Mouse (Mus musculus) gastrocnemius, postnatal 4 days (tissue): ENCODE measurements around the gene Cavin1. TPM values are rescaled to one million over a fixed set of nuclear protein-coding genes. Genes with fewer than 3 reads are reported as not detected.
A peak's percentile ranks its signal among the peaks of the same experiment; 100 is the strongest.

Source experiments
- DNase-seq, 2 experiments: peaks; one replicate each; pipeline ENCODE4 v3.0.0; 2021 to 2022; ENCODE audit warnings: low spot score in 2 of 2, mixed read lengths in 2 of 2
- total RNA-seq, 2 experiments: library from RNA; stranded (reverse); gene quantifications; 2 replicates each; pipeline ENCODE4 v1.2.3; 2021

Cavin1 gene
- total RNA-seq, 2 experiments from 2014 or later = 385 to 413 TPM

- peak in 1 of 2 experiments; percentile 74 for DNase-seq
Measured at GRCm38 (mm10) chr11:100959464-100959810, 11.2 kb downstream of the Cavin1 start.

DNA sequence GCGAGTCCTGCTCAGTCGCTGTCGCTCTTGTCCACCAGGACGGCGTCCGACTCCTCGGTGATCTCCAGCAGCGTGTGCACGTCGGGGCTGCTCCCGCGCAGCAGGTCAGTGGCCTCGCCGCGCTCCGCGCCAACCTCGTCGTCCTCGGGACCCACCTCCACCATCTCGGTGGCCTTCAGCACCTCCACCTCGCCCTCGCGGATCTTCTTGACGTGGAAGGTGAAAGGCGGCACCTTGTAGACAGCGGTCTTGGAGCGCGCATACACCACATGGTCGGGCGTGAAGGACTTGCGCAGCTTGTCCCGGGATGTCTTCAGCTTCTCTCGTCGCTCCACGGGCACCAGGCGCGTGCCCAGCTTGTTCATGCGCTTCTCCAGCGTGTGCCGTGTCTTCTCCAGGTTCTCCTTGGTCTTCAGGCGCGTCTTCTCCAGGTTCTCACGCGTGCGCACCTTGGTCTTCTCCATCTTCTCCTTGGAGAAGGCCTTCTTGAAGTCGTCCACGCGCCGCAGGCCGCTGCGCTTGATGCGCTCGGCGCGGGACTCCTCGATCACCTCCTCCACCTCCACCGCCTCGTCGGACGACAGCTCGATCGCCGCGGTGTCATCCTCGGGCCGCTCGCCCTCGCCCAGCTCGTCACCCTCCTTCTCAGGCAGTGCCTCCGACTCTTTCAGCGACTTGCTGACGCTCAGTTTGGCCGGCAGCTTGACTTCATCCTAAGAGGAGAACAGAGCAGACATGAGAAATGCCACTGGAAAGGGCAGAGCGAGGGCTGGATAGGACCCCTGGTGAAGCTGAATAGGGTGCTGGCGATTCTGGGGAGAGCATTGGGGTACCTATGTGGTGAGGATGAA, 11.8 kb downstream of the Cavin1 start:
- peak in 1 of 2 experiments; percentile 26 for DNase-seq

GRCm38 (mm10) chr11:100957915-100958469, 12.7 kb downstream of the Cavin1 start:
- no peak for DNase-seq

DNA sequence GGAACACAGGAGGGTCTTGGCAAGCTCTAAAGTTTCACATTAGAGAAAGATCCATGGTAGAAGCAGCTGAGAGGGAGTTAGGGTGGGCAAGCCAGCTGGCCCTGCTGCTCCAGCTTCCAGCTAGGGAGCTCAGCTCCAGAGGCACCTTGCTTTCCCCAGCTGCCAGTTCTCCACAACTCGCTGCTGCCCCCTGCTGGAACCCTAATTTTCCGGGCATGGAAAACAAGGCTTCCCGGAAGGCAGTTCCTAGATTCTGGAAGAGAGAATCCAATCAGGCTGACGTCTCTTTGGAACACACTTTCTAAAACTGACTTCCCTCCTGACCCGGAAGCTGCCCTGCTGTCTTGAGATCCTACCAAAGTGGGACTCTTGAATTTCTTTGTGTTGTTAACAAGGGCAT, 13.4 kb downstream of the Cavin1 start:
- DNase-seq = peak; percentile 88 to 91

DNA sequence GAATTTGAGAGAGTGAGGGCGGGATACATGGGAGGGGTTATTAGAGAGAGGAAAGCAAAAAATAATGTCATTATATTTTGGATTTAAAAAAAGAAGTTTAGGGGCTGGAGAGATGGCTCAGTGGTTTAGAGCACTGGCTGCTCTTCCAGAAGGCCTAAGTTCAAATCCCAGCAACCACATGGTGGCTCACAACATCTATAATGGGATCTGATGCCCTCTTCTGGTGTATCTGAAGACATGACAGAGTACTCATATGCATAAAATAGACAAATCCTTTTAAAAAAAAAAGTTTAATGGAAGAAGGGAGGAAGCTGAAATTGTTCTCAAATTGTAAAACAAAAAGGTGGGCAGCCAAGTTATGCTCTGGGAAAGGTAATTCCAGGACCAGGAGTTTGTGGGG, 21.1 kb downstream of the Cavin1 start:
- no peak for DNase-seq

DNA sequence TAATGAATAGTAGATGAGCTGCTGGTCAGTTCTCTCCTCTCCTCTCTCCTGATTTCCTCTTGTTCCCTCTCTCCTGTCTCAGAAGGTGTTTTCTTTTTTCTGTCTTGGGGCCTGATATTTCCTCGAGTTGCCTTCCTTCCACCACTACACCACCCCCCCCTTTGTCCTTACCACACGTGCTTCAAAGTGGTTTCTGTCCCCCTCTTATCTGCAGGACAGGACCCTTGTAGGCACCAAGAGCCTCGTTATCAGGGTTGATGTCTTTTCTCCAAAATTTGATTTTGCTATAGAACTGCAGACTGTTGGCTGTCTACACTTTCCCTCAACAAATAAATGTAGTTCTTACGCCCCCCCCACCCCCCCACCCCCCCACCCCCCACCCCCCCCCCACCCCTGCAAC, 22.4 kb downstream of the Cavin1 start:
- no peak for DNase-seq

GRCm38 (mm10) chr11:100947548-100947947, 23.1 kb downstream of the Cavin1 start:
- DNase-seq = no peak

GRCm38 (mm10) chr11:100946862-100947261, 23.8 kb downstream of the Cavin1 start:
- DNase-seq = no peak

DNA sequence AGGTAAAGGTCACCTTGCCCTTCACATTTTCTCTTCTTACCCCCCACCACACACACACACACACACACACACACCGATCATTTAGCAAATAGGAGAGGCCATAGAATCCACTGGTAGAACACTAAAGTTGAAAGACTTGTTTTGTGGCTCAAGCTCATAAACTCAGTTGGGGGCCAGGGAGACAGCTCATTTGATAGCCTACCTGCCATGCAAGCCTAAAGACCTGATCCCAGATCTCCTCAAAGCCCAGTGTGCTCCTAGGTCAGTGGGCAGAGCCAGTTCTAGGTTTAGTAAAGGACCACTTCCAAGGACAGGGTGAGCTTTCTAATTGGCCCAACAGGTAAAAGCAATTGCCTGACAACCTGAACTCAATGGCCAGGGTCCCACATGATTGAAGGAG, 28.3 kb downstream of the Cavin1 start:
- DNase-seq = no peak

DNA sequence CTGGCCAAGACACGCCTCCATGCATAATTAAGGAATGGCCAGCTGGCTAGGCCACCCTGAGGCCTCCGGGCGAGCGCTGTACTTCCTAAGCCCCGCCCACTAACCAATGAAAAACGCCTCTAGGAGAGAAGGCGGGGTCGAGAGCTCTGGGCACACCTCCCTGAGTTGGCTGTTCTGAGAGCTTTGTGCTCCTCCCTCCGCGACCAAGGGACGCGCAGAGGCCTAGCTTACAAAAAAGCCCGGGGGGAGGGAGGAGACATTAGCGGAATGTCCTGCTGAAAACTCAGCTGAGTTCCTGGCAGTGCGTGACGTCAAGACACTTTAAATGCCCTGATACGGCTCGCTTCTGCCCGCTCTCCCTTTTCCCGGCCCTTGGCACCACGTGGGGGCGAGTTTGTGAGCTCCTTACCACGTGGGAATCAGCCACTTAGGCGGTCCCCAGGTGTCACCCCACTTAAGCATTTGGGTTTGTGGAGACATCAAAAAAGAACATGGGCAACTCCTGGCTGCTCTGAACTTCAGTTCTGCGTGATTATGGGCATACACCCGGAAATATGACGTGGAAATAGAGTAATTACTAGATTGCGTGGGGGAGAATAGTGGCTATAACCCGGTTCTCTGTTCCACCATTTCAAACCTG, 31.1 kb downstream of the Cavin1 start, which contains the start of gene Stat3:
Gene Stat3, minus strand, starts transcription at position 29 of the 640 bp plus-strand sequence.
- peak; percentile 98 to 100 for DNase-seq

- no peak for DNase-seq
Measured at GRCm38 (mm10) chr11:100938711-100939511, 31.8 kb downstream of the Cavin1 start.

GRCm38 (mm10) chr11:100938112-100938511, 32.6 kb downstream of the Cavin1 start:
- no peak for DNase-seq

DNA sequence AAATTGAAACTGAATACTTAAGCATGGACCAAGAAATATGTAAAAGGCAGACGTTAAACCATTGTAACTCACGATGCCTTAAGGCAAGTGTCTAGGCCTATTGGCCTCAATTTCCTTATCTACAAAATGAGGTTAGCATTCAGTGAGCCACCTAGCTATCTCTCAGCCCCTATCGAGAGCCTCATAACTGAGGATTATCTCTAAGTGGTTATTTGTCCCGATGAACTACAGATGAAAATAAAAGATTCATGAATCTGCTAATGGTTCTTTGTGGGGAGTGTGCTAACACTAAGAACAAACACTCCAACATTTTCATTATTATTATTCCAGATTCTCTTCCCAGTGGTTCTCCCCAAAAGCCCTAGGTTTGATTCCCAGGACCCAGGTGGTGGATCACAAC, 33.4 kb downstream of the Cavin1 start:
- no peak for DNase-seq

DNA sequence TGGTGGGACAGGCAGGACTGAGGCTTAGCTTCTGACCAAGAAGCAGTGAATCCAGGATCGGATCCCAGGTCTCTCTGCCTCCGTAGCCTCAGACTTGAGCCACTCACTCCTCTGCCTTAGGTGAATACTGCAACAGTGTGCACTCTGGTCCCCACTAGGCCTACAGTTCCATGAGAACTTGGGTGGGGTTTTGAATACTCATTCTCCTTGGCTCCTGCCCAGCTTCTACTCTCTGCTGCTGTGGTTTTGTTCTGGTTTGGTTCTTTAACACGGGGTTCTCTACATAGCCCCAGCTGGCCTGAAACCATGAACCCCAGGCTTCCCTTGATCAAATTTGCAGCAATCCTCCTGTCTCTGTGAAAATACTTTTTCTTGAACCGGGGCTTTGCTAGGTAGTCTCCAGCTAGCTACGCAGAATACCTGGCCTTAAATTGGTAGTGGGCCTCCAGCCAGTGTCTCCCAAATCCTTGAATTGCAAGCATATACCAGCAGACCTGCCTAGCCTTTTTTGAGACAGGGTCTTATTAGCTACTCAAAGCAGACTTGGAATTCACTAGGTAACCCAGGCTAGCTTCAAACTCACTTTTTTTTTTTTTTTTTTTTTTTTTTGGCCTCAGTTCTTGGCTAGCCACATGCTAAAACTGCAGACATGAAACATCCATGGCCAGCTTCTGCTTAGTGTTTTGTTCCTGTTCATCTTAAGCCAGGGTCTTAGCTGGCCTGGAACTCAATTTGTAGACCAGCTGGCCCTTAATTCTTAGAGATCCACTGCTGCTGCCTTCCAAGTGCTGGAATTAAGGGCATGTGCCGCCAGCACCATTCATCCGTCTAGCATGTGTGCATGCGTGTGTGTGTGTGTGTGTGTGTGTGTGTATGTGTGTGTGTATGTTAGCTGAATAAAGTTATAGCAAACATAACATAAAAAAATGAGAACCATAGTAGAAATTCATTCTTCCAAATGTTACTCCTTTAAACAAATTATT, 35.0 kb downstream of the Cavin1 start:
- no peak for DNase-seq

DNA sequence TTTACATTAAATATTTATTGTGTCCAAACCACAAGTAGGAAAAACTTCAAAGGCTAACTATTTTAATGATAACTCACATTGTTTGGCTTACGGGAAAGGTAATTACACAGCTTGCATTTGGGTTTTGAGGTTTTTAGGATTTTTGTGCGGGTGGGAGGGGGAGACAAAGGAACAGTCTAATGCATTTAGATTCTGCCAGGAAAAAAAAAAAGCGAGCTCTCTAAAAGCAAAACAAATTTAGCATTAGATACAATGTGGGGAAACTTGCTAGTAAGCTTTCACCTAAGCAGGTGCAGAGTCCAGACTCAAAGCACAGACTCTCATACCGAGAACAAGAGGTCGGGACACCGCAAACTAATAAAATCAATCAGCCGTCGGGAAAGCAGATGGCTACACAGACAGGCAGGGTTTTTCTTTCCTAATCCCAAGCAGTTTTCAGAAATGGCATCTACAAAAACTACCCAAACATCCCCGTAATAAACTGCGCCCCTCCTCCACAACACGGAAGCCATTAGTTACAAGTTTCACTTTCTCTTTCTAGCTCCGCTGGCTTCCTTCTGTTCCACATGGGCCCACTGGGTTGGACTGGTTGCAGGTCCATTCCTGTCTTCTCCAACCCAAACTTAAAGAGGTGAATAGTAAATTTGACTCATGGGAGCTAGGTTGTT, 39.3 kb downstream of the Cavin1 start:
- peak in 1 of 2 experiments; percentile 27 for DNase-seq

DNA sequence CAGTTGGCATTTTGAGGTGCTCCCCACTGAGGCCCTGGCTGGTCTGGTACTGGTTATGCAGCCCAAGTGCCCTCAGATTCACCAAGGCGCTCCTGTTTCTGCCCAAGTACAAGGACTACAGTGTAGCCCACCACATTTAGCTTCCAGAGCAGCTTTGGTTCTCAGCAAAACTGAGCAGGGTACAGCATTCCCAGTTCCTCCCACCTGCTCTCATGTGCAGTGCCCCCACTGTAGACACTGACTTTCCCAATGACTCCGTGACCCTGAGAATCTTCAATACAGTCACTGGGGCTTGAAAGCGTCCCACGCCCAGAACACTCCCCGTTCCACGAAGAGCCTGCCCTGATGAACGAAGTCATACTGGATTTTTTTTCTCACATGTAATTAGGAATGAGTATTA, 40.1 kb downstream of the Cavin1 start:
- no peak for DNase-seq

- no peak for DNase-seq
Measured at GRCm38 (mm10) chr11:100927386-100927785, 43.3 kb downstream of the Cavin1 start.

- DNase-seq = no peak
Measured at GRCm38 (mm10) chr11:100924386-100924919, 46.2 kb downstream of the Cavin1 start.

GRCm38 (mm10) chr11:100920887-100921624, 49.6 kb downstream of the Cavin1 start:
- no peak for DNase-seq
